Mouse (Mus musculus): ENCODE data around the gene Cd2ap. TPM values are rescaled to one million over a fixed set of nuclear protein-coding genes. Genes with fewer than 3 reads are reported as not detected.

Gene Cd2ap
- polyA plus RNA-seq, 1 experiment = 37.7 TPM

DNA sequence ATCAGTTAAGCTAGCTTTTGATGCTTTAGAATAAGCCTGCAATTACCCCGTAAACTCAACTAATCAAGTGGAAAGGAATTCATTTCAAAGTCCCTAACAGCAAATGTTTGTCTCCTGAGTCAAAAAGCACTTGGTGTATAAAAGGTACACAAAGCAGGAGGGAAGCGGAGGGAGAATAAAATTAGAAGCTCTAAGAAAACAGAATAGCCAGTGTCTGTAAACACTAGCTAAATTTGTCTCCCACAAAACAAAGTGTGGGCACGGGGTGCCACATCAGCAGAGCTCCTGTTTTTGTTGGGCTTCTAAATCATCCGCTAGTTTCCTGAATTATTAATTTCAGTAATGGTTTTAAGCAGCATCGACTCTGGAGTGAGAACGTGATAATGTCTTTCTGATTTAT lies 1.4 kb downstream of the Cd2ap start:
- H3K4me3 ChIP-seq (ENCODE audit: insufficient read depth, low read length) = peak overlapping the region; percentile 97
- H3K4me1 ChIP-seq (ENCODE audit: control insufficient read depth, insufficient read depth, low read length) = peaks cover 8% of the 10 kb centered on the region
- TF ChIP-seq CTCF (IDR thresholded peaks at IDR 0.05; ENCODE audit: borderline replicate concordance, insufficient read depth, low read length) (no peak), POLR2A (IDR thresholded peaks at IDR 0.05; ENCODE audit: low read depth, low read length) (no peak)
- H3K27ac ChIP-seq (ENCODE audit: insufficient read depth, low read length) = no peak overlapping the region

DNA sequence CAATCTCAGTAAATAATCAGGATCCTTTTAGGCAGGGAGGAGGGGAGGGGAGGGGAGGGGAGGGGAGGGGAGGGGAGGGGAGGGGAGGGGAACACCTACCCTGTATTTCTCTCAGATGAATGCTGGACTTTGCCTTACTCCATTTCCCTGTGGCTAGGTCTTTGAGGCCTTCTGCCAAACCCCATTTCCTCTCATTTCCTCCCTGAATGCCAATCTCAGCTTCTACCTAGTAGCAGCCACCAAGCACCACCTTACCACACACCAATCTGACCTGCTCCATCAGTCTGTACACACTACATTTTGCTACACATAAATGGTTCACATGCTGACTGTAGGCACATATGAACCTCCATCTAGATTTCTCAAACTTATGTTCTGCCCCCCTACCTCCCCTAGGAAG lies 6.0 kb downstream of the Cd2ap start:
- H3K27ac ChIP-seq (ENCODE audit: insufficient read depth, low read length) = no peak overlapping the region
- no peak overlapping the region for H3K4me3 ChIP-seq (ENCODE audit: insufficient read depth, low read length)
- peaks cover 8% of the 10 kb centered on the region for H3K4me1 ChIP-seq (ENCODE audit: control insufficient read depth, insufficient read depth, low read length)
- TF ChIP-seq CTCF (IDR thresholded peaks at IDR 0.05; ENCODE audit: borderline replicate concordance, insufficient read depth, low read length) = no peak
- TF ChIP-seq POLR2A (IDR thresholded peaks at IDR 0.05; ENCODE audit: low read depth, low read length) = no peak

DNA sequence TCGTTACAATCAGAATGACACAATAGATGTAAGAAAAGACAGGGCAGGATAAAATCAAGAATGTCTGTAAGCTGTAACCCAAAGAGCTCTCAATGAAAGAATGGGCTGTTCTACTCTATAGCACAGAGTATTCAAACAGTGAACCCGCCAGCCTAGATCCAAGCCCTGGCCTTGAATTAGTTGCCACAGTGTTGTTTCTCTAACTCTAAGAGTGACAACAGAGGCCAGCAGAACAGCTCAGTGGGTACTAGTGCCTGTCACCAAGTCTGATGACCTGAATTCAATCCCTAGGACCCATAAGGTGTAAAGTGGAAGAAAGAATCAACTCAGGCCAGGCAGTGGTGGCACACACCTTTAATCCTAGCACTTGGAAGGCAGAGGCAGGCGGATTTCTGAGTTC lies 13.3 kb downstream of the Cd2ap start:
- no peak overlapping the region for H3K4me3 ChIP-seq (ENCODE audit: insufficient read depth, low read length)
- H3K27ac ChIP-seq (ENCODE audit: insufficient read depth, low read length) = no peak overlapping the region
- TF ChIP-seq CTCF (IDR thresholded peaks at IDR 0.05; ENCODE audit: borderline replicate concordance, insufficient read depth, low read length) (no peak), POLR2A (IDR thresholded peaks at IDR 0.05; ENCODE audit: low read depth, low read length) (no peak)
- no peaks in the 10 kb centered on the region for H3K4me1 ChIP-seq (ENCODE audit: control insufficient read depth, insufficient read depth, low read length)

DNA sequence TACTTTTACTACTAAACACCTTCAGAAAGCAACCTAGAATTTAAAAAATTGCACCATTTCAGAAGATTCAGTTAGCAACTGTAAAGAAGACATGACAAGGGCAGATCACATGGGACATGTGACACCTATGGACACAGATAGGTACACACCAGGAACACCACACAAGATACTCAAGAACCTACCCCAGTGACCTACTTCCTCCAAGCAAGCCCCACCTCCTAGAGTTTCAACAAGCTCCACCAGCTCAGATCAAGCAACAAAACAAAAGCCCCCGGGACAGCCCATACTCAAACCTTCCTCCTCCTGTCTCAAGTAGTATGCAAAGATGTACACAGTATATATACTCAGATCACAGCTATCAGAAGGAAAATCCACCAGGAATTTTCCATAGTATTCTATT lies 16.1 kb downstream of the Cd2ap start:
- TF ChIP-seq POLR2A (IDR thresholded peaks at IDR 0.05; ENCODE audit: low read depth, low read length) (no peak), CTCF (IDR thresholded peaks at IDR 0.05; ENCODE audit: borderline replicate concordance, insufficient read depth, low read length) (no peak)
- H3K4me1 ChIP-seq (ENCODE audit: control insufficient read depth, insufficient read depth, low read length) = no peaks in the 10 kb centered on the region
- H3K27ac ChIP-seq (ENCODE audit: insufficient read depth, low read length) = no peak overlapping the region
- H3K4me3 ChIP-seq (ENCODE audit: insufficient read depth, low read length) = no peak overlapping the region

DNA sequence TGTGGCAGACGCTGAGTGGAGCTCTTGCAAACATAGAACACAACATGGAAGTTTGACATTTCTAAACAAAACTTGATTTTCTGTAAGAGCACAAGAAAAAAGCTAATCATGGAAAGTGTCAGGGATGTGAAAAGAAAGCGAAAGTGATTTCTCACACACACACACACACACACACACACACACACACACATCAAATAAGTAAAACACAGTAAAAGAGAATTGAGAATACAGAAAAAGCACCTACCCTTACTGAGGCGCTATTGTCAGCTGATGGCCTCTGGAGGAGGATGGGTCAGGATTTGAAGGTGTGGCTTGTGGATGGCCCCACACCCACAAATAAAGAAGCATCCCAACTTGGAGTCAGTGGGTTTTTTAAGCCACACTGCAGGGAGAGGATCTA lies 19.0 kb downstream of the Cd2ap start:
- no peak overlapping the region for H3K4me3 ChIP-seq (ENCODE audit: insufficient read depth, low read length)
- no peaks in the 10 kb centered on the region for H3K4me1 ChIP-seq (ENCODE audit: control insufficient read depth, insufficient read depth, low read length)
- TF ChIP-seq CTCF (IDR thresholded peaks at IDR 0.05; ENCODE audit: borderline replicate concordance, insufficient read depth, low read length) (no peak), POLR2A (IDR thresholded peaks at IDR 0.05; ENCODE audit: low read depth, low read length) (no peak)
- no peak overlapping the region for H3K27ac ChIP-seq (ENCODE audit: insufficient read depth, low read length)

DNA sequence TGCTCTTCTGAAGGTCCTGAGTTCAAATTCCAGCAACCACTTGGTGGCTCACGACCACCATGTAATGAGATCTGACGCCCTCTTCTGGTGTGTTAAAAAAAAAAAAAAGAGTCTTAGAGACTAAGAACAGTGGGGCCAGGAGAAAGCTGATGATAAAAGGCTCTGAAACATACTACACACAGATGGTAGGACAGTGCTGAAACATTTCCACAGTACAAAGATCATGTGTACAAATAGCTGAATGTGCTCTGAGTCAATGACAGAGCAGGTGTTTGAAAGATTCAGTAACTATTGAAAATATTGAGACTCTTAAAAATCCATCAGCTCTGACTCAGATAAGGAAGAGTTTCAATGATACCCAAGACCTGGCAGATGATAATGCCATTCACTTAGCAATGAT lies 29.4 kb downstream of the Cd2ap start:
- H3K27ac ChIP-seq (ENCODE audit: insufficient read depth, low read length) = no peak overlapping the region
- no peak overlapping the region for H3K4me3 ChIP-seq (ENCODE audit: insufficient read depth, low read length)
- no peaks in the 10 kb centered on the region for H3K4me1 ChIP-seq (ENCODE audit: control insufficient read depth, insufficient read depth, low read length)
- no peak for TF ChIP-seq POLR2A (IDR thresholded peaks at IDR 0.05; ENCODE audit: low read depth, low read length)
- TF ChIP-seq CTCF (IDR thresholded peaks at IDR 0.05; ENCODE audit: borderline replicate concordance, insufficient read depth, low read length) = no peak

DNA sequence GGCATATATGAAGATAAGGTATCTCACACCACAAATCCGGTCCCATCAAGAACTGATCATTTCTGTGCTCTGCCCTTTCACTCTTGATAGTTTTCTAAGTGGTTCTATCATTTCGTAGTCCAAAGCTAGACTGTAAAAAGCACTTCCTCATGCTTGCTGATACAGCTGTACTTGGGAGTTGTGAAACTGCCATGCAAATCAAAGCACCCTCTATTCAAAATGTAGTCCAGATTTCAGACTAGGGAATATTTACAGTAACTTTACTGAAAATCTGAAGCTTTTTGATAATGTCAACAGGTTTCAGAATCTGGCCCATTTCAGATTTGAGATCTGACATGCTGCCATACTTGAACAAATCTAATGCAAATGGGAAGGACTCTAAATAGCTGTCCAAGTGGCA lies 39.3 kb downstream of the Cd2ap start:
- no peak for TF ChIP-seq POLR2A (IDR thresholded peaks at IDR 0.05; ENCODE audit: low read depth, low read length)
- no peak for TF ChIP-seq CTCF (IDR thresholded peaks at IDR 0.05; ENCODE audit: borderline replicate concordance, insufficient read depth, low read length)
- Histone ChIP-seq H3K27ac (ENCODE audit: insufficient read depth, low read length) (no peak overlapping the region), H3K4me1 (ENCODE audit: control insufficient read depth, insufficient read depth, low read length) (no peaks in the 10 kb centered on the region), H3K4me3 (ENCODE audit: insufficient read depth, low read length) (no peak overlapping the region)

DNA sequence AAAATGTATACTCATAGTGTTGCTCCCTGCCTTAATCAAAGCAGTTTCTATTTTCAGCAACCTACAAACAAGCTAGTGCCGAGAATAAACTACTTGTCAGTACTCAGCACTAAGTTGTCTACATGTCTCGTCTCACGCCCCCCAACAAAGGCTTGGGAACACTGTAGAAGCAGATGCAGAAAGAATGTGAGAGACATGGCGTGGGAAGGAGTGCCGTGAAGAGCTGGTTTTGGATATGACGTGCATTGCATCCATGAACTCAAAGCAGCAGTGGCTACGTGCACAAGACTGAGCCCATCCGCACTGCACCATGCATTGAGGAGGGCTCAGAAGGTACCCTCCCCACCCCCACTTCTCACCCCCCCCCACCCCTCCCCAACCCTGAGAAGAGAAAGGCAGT lies 53.7 kb downstream of the Cd2ap start:
- no peak overlapping the region for H3K27ac ChIP-seq (ENCODE audit: insufficient read depth, low read length)
- TF ChIP-seq CTCF (IDR thresholded peaks at IDR 0.05; ENCODE audit: borderline replicate concordance, insufficient read depth, low read length) (no peak), POLR2A (IDR thresholded peaks at IDR 0.05; ENCODE audit: low read depth, low read length) (no peak)
- no peak overlapping the region for H3K4me3 ChIP-seq (ENCODE audit: insufficient read depth, low read length)
- no peaks in the 10 kb centered on the region for H3K4me1 ChIP-seq (ENCODE audit: control insufficient read depth, insufficient read depth, low read length)

DNA sequence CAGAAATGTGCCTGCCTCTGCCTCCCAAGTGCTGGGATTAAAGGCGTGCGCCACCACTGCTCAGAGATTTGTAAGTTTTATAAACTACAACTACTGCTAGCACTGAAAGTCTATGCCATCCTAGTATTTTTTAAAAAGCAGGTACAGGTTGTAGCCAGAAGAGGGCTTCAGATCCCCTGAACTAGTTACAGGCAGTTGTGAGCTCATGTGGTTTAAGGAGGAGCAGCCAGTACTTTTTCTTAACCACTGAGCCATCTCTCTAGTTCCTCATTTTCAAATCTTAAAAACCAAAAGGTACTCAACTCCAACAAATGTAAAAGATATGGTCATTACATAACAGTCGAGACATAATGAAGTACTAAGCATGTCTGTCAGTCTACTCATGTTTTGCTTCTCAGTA lies 61.1 kb downstream of the Cd2ap start:
- no peaks in the 10 kb centered on the region for H3K4me1 ChIP-seq (ENCODE audit: control insufficient read depth, insufficient read depth, low read length)
- TF ChIP-seq POLR2A (IDR thresholded peaks at IDR 0.05; ENCODE audit: low read depth, low read length) (no peak), CTCF (IDR thresholded peaks at IDR 0.05; ENCODE audit: borderline replicate concordance, insufficient read depth, low read length) (no peak)

DNA sequence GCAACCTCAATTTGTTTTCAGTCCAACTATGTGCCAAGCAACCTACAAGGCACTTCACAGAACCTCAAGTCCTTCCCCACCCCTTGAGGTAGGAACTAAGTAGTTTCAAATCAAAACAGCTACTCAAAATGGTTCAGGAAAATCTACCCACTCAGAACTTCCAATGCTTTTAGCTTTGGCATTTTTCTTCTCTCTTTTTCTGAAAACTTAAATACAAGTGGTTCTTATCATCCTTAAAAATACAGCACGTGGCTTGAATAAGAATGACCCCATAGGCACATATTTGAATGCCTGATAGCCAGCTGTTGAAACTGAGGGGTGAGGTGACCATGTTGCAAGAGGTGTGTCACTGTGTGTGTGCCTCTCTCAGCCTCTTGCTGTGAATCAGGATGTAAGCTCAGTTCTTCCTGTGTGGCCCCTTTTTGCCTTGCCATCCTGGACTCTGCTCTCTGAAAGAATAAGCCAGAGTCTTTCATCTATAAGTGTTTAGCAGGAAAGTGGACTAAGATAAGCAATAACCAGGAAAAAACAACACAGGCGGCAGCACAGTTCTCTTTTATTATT lies 84.0 kb downstream of the Cd2ap start:
- no peak overlapping the region for H3K27ac ChIP-seq (ENCODE audit: insufficient read depth, low read length)
- TF ChIP-seq POLR2A (IDR thresholded peaks at IDR 0.05; ENCODE audit: low read depth, low read length) (no peak), CTCF (IDR thresholded peaks at IDR 0.05; ENCODE audit: borderline replicate concordance, insufficient read depth, low read length) (no peak)

More for the DNA sequence above, 61.1 kb downstream of the Cd2ap start:
- Histone ChIP-seq H3K4me3 (ENCODE audit: insufficient read depth, low read length) (no peak overlapping the region), H3K27ac (ENCODE audit: insufficient read depth, low read length) (no peak overlapping the region)

DNA sequence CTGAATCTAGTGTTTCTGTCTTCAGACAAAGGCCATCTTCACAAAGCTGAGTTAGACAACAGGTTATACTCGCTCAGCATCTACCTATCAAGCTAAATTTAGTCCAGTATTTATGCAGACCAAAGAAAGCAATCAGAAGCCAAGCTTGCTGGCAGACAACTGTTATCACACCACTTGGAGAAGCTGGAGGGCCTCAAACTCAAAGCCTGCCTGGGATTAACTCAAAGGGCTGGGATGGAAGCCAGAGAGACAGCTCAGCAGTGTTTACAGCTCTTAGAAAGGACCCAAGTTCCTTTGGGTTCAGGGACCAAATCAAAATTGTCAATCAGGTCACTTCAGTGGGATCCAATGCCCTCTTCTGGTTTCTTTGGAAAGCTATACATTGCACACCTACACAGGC lies 85.7 kb downstream of the Cd2ap start:
- no peak overlapping the region for H3K27ac ChIP-seq (ENCODE audit: insufficient read depth, low read length)
- no peaks in the 10 kb centered on the region for H3K4me1 ChIP-seq (ENCODE audit: control insufficient read depth, insufficient read depth, low read length)
- no peak overlapping the region for H3K4me3 ChIP-seq (ENCODE audit: insufficient read depth, low read length)
- TF ChIP-seq POLR2A (IDR thresholded peaks at IDR 0.05; ENCODE audit: low read depth, low read length) = no peak
- TF ChIP-seq CTCF (IDR thresholded peaks at IDR 0.05; ENCODE audit: borderline replicate concordance, insufficient read depth, low read length) = no peak

More for the DNA sequence above, 84.0 kb downstream of the Cd2ap start:
- H3K4me3 ChIP-seq (ENCODE audit: insufficient read depth, low read length) = no peak overlapping the region
- no peaks in the 10 kb centered on the region for H3K4me1 ChIP-seq (ENCODE audit: control insufficient read depth, insufficient read depth, low read length)

Data from embryonic fibroblast, embryonic 13.5 days (primary cell).